Mouse (Mus musculus) small intestine, adult 2 months (tissue): ENCODE measurements around the gene Gm47289.

Source experiments
- CTCF ChIP-seq: fragments of 200-500 bp; IDR thresholded peaks from 2 replicates; pipeline ENCODE4 v1.5.1; 2012; ENCODE audit warnings: low read depth, mild to moderate bottlenecking, control low read depth, inconsistent platforms, low read length, moderate library complexity, mixed read lengths; ENCODE audit not compliant: insufficient replicate concordance, insufficient read length; ENCODE audit errors: extremely low read depth
- POLR2A ChIP-seq: fragments of 200-500 bp; IDR thresholded peaks from 2 replicates; pipeline ENCODE4 v1.6.1; 2012; ENCODE audit warnings: low read depth, mild to moderate bottlenecking, control low read depth, inconsistent platforms, low read length, moderate library complexity

DNA sequence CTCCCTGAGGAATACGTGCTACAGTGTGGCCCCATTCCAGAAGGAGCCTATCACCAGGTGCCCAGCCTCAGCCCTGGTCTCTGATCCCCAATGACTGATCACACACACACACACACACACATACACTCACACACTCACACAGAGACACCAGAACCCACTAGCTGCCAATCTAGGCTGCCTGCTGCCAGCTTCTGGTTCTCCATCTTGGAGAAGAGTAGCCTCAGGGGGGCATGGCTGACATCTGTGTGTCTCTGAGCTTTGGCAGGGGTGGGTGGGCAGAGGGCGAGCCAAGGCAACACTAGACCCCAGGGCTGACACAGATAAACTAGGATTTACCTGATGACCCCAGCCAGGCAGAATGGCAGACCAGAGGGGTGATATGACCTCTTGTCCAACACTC is 20.1 kb upstream of the Gm47289 start:
- TF ChIP-seq CTCF (no peak), POLR2A (no peak)
